Mouse (Mus musculus): ENCODE measurements around the gene Ppcs. TPM values are rescaled to one million over a fixed set of nuclear protein-coding genes. Genes with fewer than 3 reads are reported as not detected.

Gene Ppcs
- polyA plus RNA-seq, 1 experiment: not detected

GRCm38 (mm10) chr4:119453533-119453932 lies 31.3 kb upstream of the Ppcs start:
- 23% methylated on average over 6 of the region's 6 CpGs for WGBS
- peaks cover 11% of the 10 kb centered on the region; the same call in 1 of the 2 replicates for H3K4me1 ChIP-seq (ENCODE audit: control insufficient read depth, insufficient read depth, low read length)
- TF ChIP-seq POLR2A (IDR thresholded peaks at IDR 0.05; ENCODE audit: insufficient read depth, low read depth, low read length) (no peak), CTCF (IDR thresholded peaks at IDR 0.05; ENCODE audit: insufficient read depth, low read depth, low read length) (no peak)
- no peak overlapping the region for H3K27ac ChIP-seq (ENCODE audit: insufficient read depth, low read depth, low read length)
- H3K4me3 ChIP-seq (ENCODE audit: insufficient read depth, low read depth, low read length): no peak overlapping the region

GRCm38 (mm10) chr4:119453128-119453527 lies 30.9 kb upstream of the Ppcs start:
- H3K4me1 ChIP-seq (ENCODE audit: control insufficient read depth, insufficient read depth, low read length): peaks cover 11% of the 10 kb centered on the region; the same call in 1 of the 2 replicates
- no peak overlapping the region for H3K4me3 ChIP-seq (ENCODE audit: insufficient read depth, low read depth, low read length)
- TF ChIP-seq CTCF (IDR thresholded peaks at IDR 0.05; ENCODE audit: insufficient read depth, low read depth, low read length) (no peak), POLR2A (IDR thresholded peaks at IDR 0.05; ENCODE audit: insufficient read depth, low read depth, low read length) (no peak)
- 71% methylated on average over 5 of the region's 5 CpGs for WGBS
- H3K27ac ChIP-seq (ENCODE audit: insufficient read depth, low read depth, low read length): no peak overlapping the region

- Histone ChIP-seq H3K4me1 (ENCODE audit: control insufficient read depth, insufficient read depth, low read length) (peaks cover 11% of the 10 kb centered on the region; the same call in 1 of the 2 replicates), H3K4me3 (ENCODE audit: insufficient read depth, low read depth, low read length) (no peak overlapping the region), H3K27ac (ENCODE audit: insufficient read depth, low read depth, low read length) (no peak overlapping the region)
- WGBS: 62% methylated on average over 7 of the region's 7 CpGs
- no peak for TF ChIP-seq POLR2A (IDR thresholded peaks at IDR 0.05; ENCODE audit: insufficient read depth, low read depth, low read length)
- no peak for TF ChIP-seq CTCF (IDR thresholded peaks at IDR 0.05; ENCODE audit: insufficient read depth, low read depth, low read length)
Measured at GRCm38 (mm10) chr4:119450436-119450835, 28.2 kb upstream of the Ppcs start.

- WGBS: 86% methylated on average over 3 of the region's 3 CpGs
Measured at GRCm38 (mm10) chr4:119447786-119448185, 25.6 kb upstream of the Ppcs start.

GRCm38 (mm10) chr4:119447261-119447660 lies 25.0 kb upstream of the Ppcs start:
- Histone ChIP-seq H3K4me1 (ENCODE audit: control insufficient read depth, insufficient read depth, low read length) (peaks cover 11% of the 10 kb centered on the region; the same call in 1 of the 2 replicates), H3K27ac (ENCODE audit: insufficient read depth, low read depth, low read length) (no peak overlapping the region), H3K4me3 (ENCODE audit: insufficient read depth, low read depth, low read length) (no peak overlapping the region)
- 91% methylated on average over 6 of the region's 6 CpGs for WGBS
- TF ChIP-seq CTCF (IDR thresholded peaks at IDR 0.05; ENCODE audit: insufficient read depth, low read depth, low read length) (no peak), POLR2A (IDR thresholded peaks at IDR 0.05; ENCODE audit: insufficient read depth, low read depth, low read length) (no peak)

More at GRCm38 (mm10) chr4:119447786-119448185, 25.6 kb upstream of the Ppcs start:
- no peak for TF ChIP-seq CTCF (IDR thresholded peaks at IDR 0.05; ENCODE audit: insufficient read depth, low read depth, low read length)
- no peak for TF ChIP-seq POLR2A (IDR thresholded peaks at IDR 0.05; ENCODE audit: insufficient read depth, low read depth, low read length)
- Histone ChIP-seq H3K27ac (ENCODE audit: insufficient read depth, low read depth, low read length) (no peak overlapping the region), H3K4me3 (ENCODE audit: insufficient read depth, low read depth, low read length) (no peak overlapping the region), H3K4me1 (ENCODE audit: control insufficient read depth, insufficient read depth, low read length) (peaks cover 7% of the 10 kb centered on the region; the same call in 1 of the 2 replicates)

GRCm38 (mm10) chr4:119442539-119442938 lies 20.3 kb upstream of the Ppcs start:
- TF ChIP-seq POLR2A (IDR thresholded peaks at IDR 0.05; ENCODE audit: insufficient read depth, low read depth, low read length): no peak
- WGBS: 50% methylated on average over 6 of the region's 6 CpGs
- Histone ChIP-seq H3K4me1 (ENCODE audit: control insufficient read depth, insufficient read depth, low read length) (peaks cover 4% of the 10 kb centered on the region; the same call in 1 of the 2 replicates), H3K27ac (ENCODE audit: insufficient read depth, low read depth, low read length) (no peak overlapping the region), H3K4me3 (ENCODE audit: insufficient read depth, low read depth, low read length) (no peak overlapping the region)

GRCm38 (mm10) chr4:119441836-119442235 lies 19.6 kb upstream of the Ppcs start:
- WGBS: 88% methylated on average over 4 of the region's 4 CpGs
- Histone ChIP-seq H3K27ac (ENCODE audit: insufficient read depth, low read depth, low read length) (no peak overlapping the region), H3K4me3 (ENCODE audit: insufficient read depth, low read depth, low read length) (no peak overlapping the region), H3K4me1 (ENCODE audit: control insufficient read depth, insufficient read depth, low read length) (peaks cover 4% of the 10 kb centered on the region; the same call in 1 of the 2 replicates)
- no peak for TF ChIP-seq POLR2A (IDR thresholded peaks at IDR 0.05; ENCODE audit: insufficient read depth, low read depth, low read length)
- no peak for TF ChIP-seq CTCF (IDR thresholded peaks at IDR 0.05; ENCODE audit: insufficient read depth, low read depth, low read length)

GRCm38 (mm10) chr4:119437936-119438335 lies 15.7 kb upstream of the Ppcs start:
- no peak overlapping the region for H3K4me3 ChIP-seq (ENCODE audit: insufficient read depth, low read depth, low read length)
- no peak overlapping the region for H3K27ac ChIP-seq (ENCODE audit: insufficient read depth, low read depth, low read length)
- peaks cover 4% of the 10 kb centered on the region; the same call in 1 of the 2 replicates for H3K4me1 ChIP-seq (ENCODE audit: control insufficient read depth, insufficient read depth, low read length)
- 96% methylated on average over 2 of the region's 2 CpGs for WGBS
- TF ChIP-seq CTCF (IDR thresholded peaks at IDR 0.05; ENCODE audit: insufficient read depth, low read depth, low read length): no peak
- TF ChIP-seq POLR2A (IDR thresholded peaks at IDR 0.05; ENCODE audit: insufficient read depth, low read depth, low read length): no peak

- Histone ChIP-seq H3K4me3 (ENCODE audit: insufficient read depth, low read depth, low read length) (no peak overlapping the region), H3K27ac (ENCODE audit: insufficient read depth, low read depth, low read length) (no peak overlapping the region), H3K4me1 (ENCODE audit: control insufficient read depth, insufficient read depth, low read length) (no peaks in the 10 kb centered on the region)
- TF ChIP-seq CTCF (IDR thresholded peaks at IDR 0.05; ENCODE audit: insufficient read depth, low read depth, low read length) (no peak), POLR2A (IDR thresholded peaks at IDR 0.05; ENCODE audit: insufficient read depth, low read depth, low read length) (no peak)
- 35% methylated on average over 5 of the region's 5 CpGs for WGBS
Measured at GRCm38 (mm10) chr4:119430678-119431077, 8.5 kb upstream of the Ppcs start.

GRCm38 (mm10) chr4:119427680-119428079 lies 5.5 kb upstream of the Ppcs start:
- TF ChIP-seq CTCF (IDR thresholded peaks at IDR 0.05; ENCODE audit: insufficient read depth, low read depth, low read length) (no peak), POLR2A (IDR thresholded peaks at IDR 0.05; ENCODE audit: insufficient read depth, low read depth, low read length) (no peak)
- WGBS: 35% methylated on average over 2 of the region's 2 CpGs

More at GRCm38 (mm10) chr4:119427680-119428079, 5.5 kb upstream of the Ppcs start:
- Histone ChIP-seq H3K27ac (ENCODE audit: insufficient read depth, low read depth, low read length) (no peak overlapping the region), H3K4me1 (ENCODE audit: control insufficient read depth, insufficient read depth, low read length) (no peaks in the 10 kb centered on the region), H3K4me3 (ENCODE audit: insufficient read depth, low read depth, low read length) (no peak overlapping the region)
